Mouse (Mus musculus): ENCODE measurements around the gene Dazl. TPM values are rescaled to one million over a fixed set of nuclear protein-coding genes. Genes with fewer than 3 reads are reported as not detected.
"Not testable (repeated sequence)": the region's sequence is repeated elsewhere in the genome, so short reads cannot be mapped to it uniquely, and the experiment has no call there.

The Dazl gene
- polyA plus RNA-seq, 1 experiment from 2014 or later, result 0.18 TPM

DNA sequence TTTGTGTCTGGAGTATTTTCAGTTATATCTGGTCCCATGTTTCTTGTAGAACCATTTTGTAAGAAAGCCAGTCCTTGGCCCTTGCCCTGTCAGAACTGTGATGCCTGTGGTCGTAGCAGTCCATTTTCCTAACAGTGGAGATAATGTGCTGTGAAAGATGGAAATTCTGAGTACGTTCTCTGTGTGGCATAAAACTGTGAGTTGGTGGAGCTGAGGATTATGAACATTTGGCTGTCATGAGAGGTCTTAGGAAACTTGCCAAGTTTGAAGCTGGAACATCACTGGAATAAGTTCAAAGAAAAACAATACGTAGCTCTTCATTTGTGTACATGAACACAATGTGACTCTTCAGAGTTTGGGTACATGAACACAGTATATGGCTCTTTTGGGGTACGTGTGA, 31.8 kb downstream of the Dazl start:
- not testable (repeated sequence) for H3K27ac ChIP-seq; H3K9ac ChIP-seq; H3K4me3 ChIP-seq; H3K4me1 ChIP-seq; H3K36me3 ChIP-seq (ENCODE audit: poor library complexity, severe bottlenecking); H3K27me3 ChIP-seq; ATAC-seq; H3K9me3 ChIP-seq (replicated peaks); H3K4me2 ChIP-seq
- 91% methylated on average over 4 of the region's 4 CpGs for WGBS

DNA sequence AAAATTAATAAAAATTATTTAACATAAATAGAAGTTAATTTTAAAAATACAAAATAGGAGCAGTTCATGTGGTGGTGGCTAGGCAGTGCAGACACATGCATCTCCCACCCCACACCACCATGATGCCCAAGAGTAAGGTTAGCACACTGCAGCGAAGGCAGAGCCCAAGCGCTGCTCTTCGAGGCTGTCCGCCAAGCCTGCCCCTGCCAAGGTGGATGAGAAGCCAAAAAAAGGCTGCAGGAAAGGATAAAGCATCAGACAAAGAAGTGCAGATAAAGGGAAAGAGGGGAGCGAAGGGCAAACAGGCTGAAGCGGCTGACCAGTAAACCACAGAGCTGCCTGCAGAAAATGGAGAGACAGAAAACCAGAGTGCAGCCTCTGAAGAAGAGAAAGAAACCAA, 32.6 kb downstream of the Dazl start:
- 86% methylated on average over 6 of the region's 6 CpGs for WGBS
- Histone ChIP-seq H3K4me3 (no peak overlapping the region), H3K27ac (no peak overlapping the region), H3K9ac (no peak overlapping the region), H3K4me2 (no peak overlapping the region), H3K4me1 (no peaks in the 10 kb centered on the region), H3K36me3 (ENCODE audit: poor library complexity, severe bottlenecking) (no peaks in the 10 kb centered on the region), H3K9me3 (replicated peaks) (peaks cover 3% of the 10 kb centered on the region; the same call in 1 of the 2 replicates), H3K27me3 (no peaks in the 10 kb centered on the region)
- no peak for ATAC-seq

DNA sequence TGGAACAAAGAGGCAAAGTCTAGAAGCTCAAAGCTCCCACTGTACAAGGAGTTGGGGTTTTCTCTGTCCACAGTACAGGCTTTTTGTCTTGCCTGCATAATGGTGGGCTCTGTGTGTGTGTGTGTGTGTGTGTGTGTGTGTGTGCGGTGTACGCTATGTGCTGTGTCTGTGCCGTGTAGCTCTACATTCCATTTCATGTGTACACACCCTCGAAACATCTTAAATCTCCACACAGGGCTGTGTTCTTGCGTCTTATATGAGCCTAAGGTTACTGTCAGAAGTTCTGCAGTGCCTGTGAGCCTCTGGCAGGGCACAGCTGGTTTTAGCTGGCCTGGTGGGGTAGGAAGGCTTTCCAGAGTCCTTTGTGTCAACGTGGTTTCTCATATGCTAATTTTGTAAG, 46.8 kb downstream of the Dazl start:
- H3K27me3 ChIP-seq, result no peaks in the 10 kb centered on the region
- ATAC-seq, result no peak
- no peaks in the 10 kb centered on the region for H3K9me3 ChIP-seq (replicated peaks)
- no peaks in the 10 kb centered on the region for H3K36me3 ChIP-seq (ENCODE audit: poor library complexity, severe bottlenecking)
- H3K4me2 ChIP-seq, result no peak overlapping the region
- no peaks in the 10 kb centered on the region for H3K4me1 ChIP-seq
- H3K4me3 ChIP-seq, result no peak overlapping the region
- 79% methylated on average over 6 of the region's 6 CpGs for WGBS
- no peak overlapping the region for H3K9ac ChIP-seq
- no peak overlapping the region for H3K27ac ChIP-seq

DNA sequence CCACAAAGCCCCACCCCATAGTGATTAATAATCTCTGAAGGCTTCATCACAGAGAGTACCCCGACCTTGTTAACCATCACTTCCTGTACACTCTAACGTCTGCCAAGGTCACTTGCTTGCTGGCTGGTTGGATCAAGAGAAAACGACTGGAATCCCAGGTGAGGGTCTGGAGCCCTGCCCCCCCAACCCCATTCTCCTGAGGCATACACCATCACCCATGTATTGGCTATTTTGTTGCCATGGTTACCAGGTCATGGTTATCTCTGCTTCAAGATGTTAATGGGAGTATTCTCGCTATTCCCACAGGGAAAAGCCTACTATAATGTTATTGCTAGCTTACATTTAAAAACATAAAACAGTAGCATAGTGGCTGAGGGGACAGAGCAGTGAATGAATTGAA, 48.8 kb downstream of the Dazl start:
- no peaks in the 10 kb centered on the region for H3K27me3 ChIP-seq
- no peak overlapping the region for H3K9ac ChIP-seq
- H3K9me3 ChIP-seq (replicated peaks), result no peaks in the 10 kb centered on the region
- WGBS, result 78% methylated on average over 4 of the region's 4 CpGs
- no peaks in the 10 kb centered on the region for H3K36me3 ChIP-seq (ENCODE audit: poor library complexity, severe bottlenecking)
- H3K4me3 ChIP-seq, result no peak overlapping the region
- no peak for ATAC-seq
- no peak overlapping the region for H3K27ac ChIP-seq
- no peaks in the 10 kb centered on the region for H3K4me1 ChIP-seq
- H3K4me2 ChIP-seq, result no peak overlapping the region

DNA sequence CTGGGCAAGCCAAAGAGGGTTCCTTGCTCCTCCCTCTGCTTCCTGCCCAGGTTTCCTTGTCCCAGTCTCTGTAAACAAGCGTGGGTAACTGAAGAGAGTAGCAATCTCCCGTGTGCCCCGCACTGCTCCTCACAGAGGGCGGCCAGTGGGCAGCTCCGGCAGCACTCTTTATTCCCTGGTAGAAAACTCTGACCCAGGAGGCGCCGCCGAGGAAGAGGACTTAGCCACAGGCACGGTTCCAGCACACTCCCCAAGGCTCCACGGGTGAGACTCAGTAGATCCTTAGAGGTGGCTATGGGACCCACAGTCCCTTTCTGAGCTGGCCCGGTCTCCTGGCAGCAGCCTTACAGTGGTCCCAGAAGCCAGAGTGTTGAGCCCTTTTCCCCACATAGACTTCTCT, 50.1 kb downstream of the Dazl start:
- H3K27ac ChIP-seq, result no peak overlapping the region
- H3K27me3 ChIP-seq, result 0 out of 2 replicates have a peak, but pooled peaks cover 4% of the 10 kb centered on the region
- no peak overlapping the region for H3K9ac ChIP-seq
- ATAC-seq, result no peak
- WGBS, result 91% methylated on average over 11 of the region's 11 CpGs
- H3K4me2 ChIP-seq, result no peak overlapping the region
- H3K36me3 ChIP-seq (ENCODE audit: poor library complexity, severe bottlenecking), result no peaks in the 10 kb centered on the region
- H3K9me3 ChIP-seq (replicated peaks), result no peaks in the 10 kb centered on the region
- H3K4me3 ChIP-seq, result no peak overlapping the region
- H3K4me1 ChIP-seq, result no peaks in the 10 kb centered on the region

DNA sequence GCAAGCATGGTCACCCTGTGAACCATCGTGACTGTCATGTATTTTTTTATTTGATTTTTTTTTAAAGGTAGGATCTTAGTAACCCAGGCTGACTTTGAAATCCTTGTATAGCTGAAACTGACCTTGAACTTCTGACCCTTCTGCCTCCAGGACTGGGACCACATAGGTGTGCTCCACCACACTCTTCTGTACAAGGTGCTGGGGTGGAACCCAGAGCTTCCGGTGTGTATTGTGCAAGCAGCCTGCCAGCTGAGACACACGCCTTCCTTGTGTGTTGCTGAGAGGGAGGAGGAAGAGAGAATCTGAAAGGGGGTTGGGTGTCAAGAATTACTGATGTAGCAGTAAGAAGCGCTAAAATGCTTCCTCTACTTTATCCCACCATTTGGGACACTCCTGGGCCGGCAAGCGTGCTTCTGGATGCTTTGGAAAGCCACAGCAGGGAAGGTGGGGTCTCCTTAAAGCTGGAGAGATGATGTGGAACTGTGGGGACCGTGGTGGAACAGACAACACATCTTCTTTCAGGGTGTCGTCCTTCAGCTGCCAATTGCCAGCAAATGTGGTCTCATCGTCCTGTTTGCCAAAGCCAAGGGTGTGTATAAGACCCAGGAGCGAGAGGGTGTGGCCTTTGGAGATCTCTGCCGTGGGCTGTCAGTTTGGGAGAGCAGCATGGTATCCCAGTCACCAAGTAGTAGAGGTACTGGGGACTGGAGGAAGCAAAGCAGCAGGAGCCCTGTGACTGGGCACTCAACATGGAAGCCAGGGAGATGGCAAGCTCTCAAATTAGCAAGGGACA, 55.4 kb downstream of the Dazl start:
- Histone ChIP-seq H3K27me3 (0 out of 2 replicates have a peak, but pooled peaks cover 5% of the 10 kb centered on the region), H3K4me1 (peaks cover 22% of the 10 kb centered on the region), H3K4me2 (no peak overlapping the region), H3K9me3 (replicated peaks) (no peaks in the 10 kb centered on the region), H3K27ac (no peak overlapping the region), H3K4me3 (no peak overlapping the region), H3K9ac (no peak overlapping the region; the same call in 1 of the 2 replicates), H3K36me3 (ENCODE audit: poor library complexity, severe bottlenecking) (no peaks in the 10 kb centered on the region)
- no peak; the same call in 1 of the 2 replicates for ATAC-seq
- 65% methylated on average over 11 of the region's 11 CpGs for WGBS

DNA sequence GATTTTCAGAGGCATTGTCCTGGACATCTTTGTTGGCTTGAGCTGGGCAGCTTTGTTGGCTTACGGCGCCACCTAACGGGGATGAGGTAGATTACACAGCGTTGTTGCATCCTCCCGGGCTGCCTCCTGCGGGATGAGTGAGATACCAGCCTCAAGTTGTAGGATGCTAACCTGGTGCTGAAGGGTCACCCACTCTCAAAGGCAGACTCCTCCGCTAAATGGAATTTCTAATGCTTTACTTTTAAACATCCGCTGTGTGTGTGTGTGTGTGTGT, 56.1 kb downstream of the Dazl start:
- peak overlapping the region; percentile 37; the same call in 1 of the 2 replicates for H3K4me2 ChIP-seq
- peaks cover 22% of the 10 kb centered on the region for H3K4me1 ChIP-seq
- WGBS, result 3% methylated on average over 8 of the region's 8 CpGs
- no peaks in the 10 kb centered on the region for H3K36me3 ChIP-seq (ENCODE audit: poor library complexity, severe bottlenecking)
- H3K4me3 ChIP-seq, result no peak overlapping the region
- no peaks in the 10 kb centered on the region for H3K9me3 ChIP-seq (replicated peaks)
- peak overlapping the region; percentile 37; the same call in 1 of the 2 replicates for H3K9ac ChIP-seq
- 0 out of 2 replicates have a peak, but pooled peaks cover 5% of the 10 kb centered on the region for H3K27me3 ChIP-seq
- ATAC-seq, result peak; percentile 88
- H3K27ac ChIP-seq, result peak overlapping the region; percentile 82

DNA sequence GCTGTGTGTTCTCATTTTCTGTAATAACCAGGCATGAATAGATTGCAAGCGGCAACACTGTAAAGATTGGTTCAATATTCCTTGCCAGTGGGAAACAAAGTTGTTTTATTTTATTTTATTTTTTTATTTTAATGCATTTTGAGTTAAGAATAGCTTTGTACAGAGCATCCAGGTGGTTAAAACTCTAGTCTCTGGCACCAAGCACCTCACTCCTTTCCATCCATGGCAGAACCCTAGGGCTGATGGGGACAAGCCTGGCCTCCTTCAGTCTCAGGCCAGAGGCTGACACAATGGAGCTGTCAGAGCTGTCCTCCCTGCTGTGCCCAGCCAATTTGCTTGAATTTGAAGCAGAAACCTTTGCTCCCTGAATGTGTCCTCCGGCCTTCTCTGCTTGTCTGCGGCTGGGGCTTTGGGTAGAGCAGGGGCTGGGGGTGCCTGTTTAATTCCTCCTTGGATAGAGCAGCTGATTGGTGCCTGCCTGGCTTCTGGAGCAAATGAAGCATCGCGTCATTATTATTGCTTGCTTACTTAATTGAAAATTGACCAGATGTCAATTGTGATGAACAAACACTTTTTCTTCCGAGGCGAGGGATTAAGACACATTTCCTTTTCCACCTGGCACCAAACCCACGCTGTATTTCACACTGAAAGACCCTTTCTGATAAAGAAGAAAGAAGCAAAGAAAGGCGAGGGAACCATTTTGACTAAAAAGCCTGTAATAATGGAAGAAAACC, 56.6 kb downstream of the Dazl start:
- peak overlapping the region; percentile 37 for H3K9ac ChIP-seq
- H3K4me3 ChIP-seq, result no peak overlapping the region
- H3K4me2 ChIP-seq, result peak overlapping the region; percentile 37
- WGBS, result 7% methylated on average over 9 of the region's 9 CpGs
- peak overlapping the region; percentile 82 for H3K27ac ChIP-seq
- H3K27me3 ChIP-seq, result 0 out of 2 replicates have a peak, but pooled peaks cover 5% of the 10 kb centered on the region
- H3K9me3 ChIP-seq (replicated peaks), result no peaks in the 10 kb centered on the region
- peak; percentile 89 for ATAC-seq
- no peaks in the 10 kb centered on the region for H3K36me3 ChIP-seq (ENCODE audit: poor library complexity, severe bottlenecking)
- H3K4me1 ChIP-seq, result peaks cover 22% of the 10 kb centered on the region

DNA sequence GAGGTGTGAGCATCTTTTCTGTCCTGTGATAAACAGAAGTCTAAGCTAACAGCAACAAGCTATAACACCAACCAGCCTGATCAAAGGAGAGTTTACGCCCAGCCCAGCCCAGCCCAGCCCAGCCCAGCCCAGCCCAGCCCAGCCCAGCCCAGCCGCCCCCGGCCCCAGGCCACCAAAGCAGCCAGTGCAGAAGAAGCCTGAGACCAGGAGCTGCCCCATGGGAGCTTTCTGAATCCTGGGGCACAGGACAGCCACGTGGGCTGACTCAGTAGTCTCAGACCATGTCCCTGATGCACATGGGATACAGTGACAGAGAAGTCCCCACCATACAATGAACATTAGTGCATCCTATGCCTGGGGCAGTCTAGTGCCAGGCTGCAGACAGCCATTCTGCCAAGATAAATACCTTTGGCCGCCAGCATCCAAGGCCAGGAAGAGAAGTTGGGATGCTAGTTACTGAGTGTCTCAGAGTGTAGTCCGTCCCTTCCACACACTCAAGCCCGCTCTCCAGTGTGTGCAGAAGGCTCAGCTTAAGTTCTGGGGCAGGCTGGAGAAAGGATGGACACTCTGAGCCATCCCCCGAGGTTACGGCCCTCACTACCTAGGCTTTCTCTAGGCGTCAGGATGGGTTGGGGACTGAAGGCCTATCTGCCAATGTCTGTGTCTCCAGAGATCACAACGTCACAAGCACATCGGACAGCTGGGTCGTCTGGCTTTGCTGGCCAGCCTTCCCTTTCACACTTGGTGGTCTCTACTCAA, 57.3 kb downstream of the Dazl start:
- H3K27ac ChIP-seq, result peak overlapping the region; percentile 82
- peaks cover 22% of the 10 kb centered on the region for H3K4me1 ChIP-seq
- no peak overlapping the region for H3K4me3 ChIP-seq
- no peaks in the 10 kb centered on the region for H3K9me3 ChIP-seq (replicated peaks)
- WGBS, result 34% methylated on average over 13 of the region's 13 CpGs
- no peaks in the 10 kb centered on the region for H3K36me3 ChIP-seq (ENCODE audit: poor library complexity, severe bottlenecking)
- H3K27me3 ChIP-seq, result 0 out of 2 replicates have a peak, but pooled peaks cover 5% of the 10 kb centered on the region
- H3K9ac ChIP-seq, result peak overlapping the region; percentile 21; the same call in 1 of the 2 replicates
- peak; percentile 16; the same call in 1 of the 2 replicates for ATAC-seq
- no peak overlapping the region for H3K4me2 ChIP-seq

DNA sequence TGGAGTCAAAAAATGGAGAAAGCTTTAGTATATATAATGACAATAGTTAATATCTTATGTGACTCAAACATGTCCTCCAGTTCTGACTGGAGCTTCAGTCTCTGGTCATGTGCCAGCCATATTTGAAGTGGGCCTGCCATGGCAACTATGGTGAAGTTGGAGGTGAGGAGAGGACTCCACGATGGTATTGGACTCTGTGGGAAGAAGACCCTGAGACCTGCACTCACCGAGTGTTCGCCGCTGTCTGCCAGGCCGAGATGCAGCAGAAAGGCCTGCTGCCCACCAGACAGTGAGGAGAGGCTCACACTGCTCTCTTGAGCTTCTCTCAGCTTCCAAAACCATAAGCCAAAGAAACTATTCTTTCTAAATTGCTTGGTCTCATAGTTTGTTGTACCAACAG, 59.5 kb downstream of the Dazl start:
- peaks cover 22% of the 10 kb centered on the region for H3K4me1 ChIP-seq
- H3K27ac ChIP-seq, result no peak overlapping the region
- H3K4me2 ChIP-seq, result no peak overlapping the region
- H3K9ac ChIP-seq, result no peak overlapping the region
- H3K36me3 ChIP-seq (ENCODE audit: poor library complexity, severe bottlenecking), result no peaks in the 10 kb centered on the region
- no peak overlapping the region for H3K4me3 ChIP-seq
- H3K9me3 ChIP-seq (replicated peaks), result no peaks in the 10 kb centered on the region
- 93% methylated on average over 5 of the region's 5 CpGs for WGBS
- ATAC-seq, result no peak
- 0 out of 2 replicates have a peak, but pooled peaks cover 5% of the 10 kb centered on the region for H3K27me3 ChIP-seq

DNA sequence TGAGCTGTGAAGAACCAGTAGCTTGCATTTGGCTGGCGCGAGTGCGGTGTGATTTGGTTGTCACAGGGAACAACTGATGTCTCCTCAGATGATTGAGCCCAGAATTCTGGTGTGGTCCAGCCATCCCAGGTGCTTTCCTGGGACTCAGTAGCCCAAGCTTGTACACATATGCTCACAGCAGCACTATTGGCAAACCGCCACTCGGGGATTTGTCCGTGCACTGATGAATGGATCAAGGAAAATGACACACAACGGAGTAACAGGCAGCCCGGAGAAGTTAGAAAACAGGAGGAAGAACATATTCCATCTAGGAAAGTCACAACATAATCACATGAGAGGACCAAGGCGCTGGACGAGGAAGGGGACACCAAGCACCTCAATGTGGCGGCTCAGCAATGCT, 60.6 kb downstream of the Dazl start:
- H3K27ac ChIP-seq, result no peak overlapping the region

DNA sequence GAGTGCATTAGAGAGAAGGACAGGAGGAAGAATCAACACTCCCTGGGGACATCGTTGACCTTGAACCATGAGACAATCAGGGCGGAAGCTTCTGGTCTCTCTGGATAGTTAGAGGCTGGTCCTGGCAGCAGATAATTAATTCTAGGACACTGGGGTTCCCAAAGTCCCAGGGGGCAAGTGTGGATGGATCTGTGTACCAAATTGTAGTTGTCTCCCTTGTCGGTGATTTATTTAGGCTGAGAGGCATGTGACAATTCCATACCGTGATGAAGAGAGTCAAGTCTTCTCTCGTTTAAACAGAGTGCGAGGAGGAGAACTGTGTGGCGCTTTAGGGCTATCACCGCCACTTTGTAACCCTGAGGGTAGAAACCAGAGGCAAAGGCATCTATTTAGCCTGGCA, 62.2 kb downstream of the Dazl start:
- no peak overlapping the region for H3K27ac ChIP-seq
- no peaks in the 10 kb centered on the region for H3K27me3 ChIP-seq
- no peak overlapping the region for H3K4me2 ChIP-seq
- no peaks in the 10 kb centered on the region for H3K36me3 ChIP-seq (ENCODE audit: poor library complexity, severe bottlenecking)
- peaks cover 3% of the 10 kb centered on the region for H3K4me1 ChIP-seq
- H3K9me3 ChIP-seq (replicated peaks), result no peaks in the 10 kb centered on the region
- WGBS, result 84% methylated on average over 8 of the region's 8 CpGs
- no peak overlapping the region for H3K4me3 ChIP-seq
- H3K9ac ChIP-seq, result no peak overlapping the region
- ATAC-seq, result no peak

More for the DNA sequence above, 60.6 kb downstream of the Dazl start:
- Histone ChIP-seq H3K4me3 (no peak overlapping the region), H3K27me3 (no peaks in the 10 kb centered on the region), H3K4me1 (peaks cover 18% of the 10 kb centered on the region), H3K36me3 (ENCODE audit: poor library complexity, severe bottlenecking) (no peaks in the 10 kb centered on the region), H3K9me3 (replicated peaks) (no peaks in the 10 kb centered on the region), H3K4me2 (no peak overlapping the region), H3K9ac (no peak overlapping the region)
- no peak for ATAC-seq
- WGBS, result 86% methylated on average over 11 of the region's 11 CpGs
